Mouse (Mus musculus) G1E (cell line): ENCODE measurements at regions not wholly inside any gene's neighbourhood (a gene's known extent, or its start where the extent isn't known, plus 50 kb on each side); places are given as distances from the start of the nearest gene placed in this dataset.

Experiments
- ATAC-seq: 2 replicates; pipeline ENCODE4 v1.8.0; 2016; ENCODE audit warnings: mild to moderate bottlenecking; ENCODE audit not compliant: insufficient number of reproducible peaks, poor library complexity, low FRiP score, severe bottlenecking; ENCODE audit errors: extremely low read depth
- DNase-seq: peaks from one replicate; pipeline ENCODE4 v3.0.0; 2012; ENCODE audit warnings: low spot score
- H3K27me3 ChIP-seq: 2 replicates; pipeline ENCODE4 v1.6.1; 2012; ENCODE audit warnings: mild to moderate bottlenecking, low read length, inconsistent platforms; ENCODE audit not compliant: insufficient read depth
- H3K36me3 ChIP-seq: replicated peaks from 2 replicates; pipeline ENCODE3; 2012; ENCODE audit warnings: mild to moderate bottlenecking, inconsistent platforms
- H3K4me1 ChIP-seq: 2 replicates; pipeline ENCODE4 v1.6.1; 2012; ENCODE audit warnings: low read depth, low read length, inconsistent platforms, mixed read lengths; ENCODE audit not compliant: insufficient read depth
- H3K4me3 ChIP-seq: 2 replicates; pipeline ENCODE4 v1.5.1; 2012; ENCODE audit warnings: low read depth, mild to moderate bottlenecking, inconsistent platforms, low read length, moderate library complexity, mixed read lengths
- H3K9me3 ChIP-seq: replicated peaks from 2 replicates; pipeline ENCODE4 v1.6.1; 2012; ENCODE audit warnings: inconsistent platforms
- CTCF ChIP-seq: IDR thresholded peaks from 2 replicates; pipeline ENCODE4 v1.5.1; 2012; ENCODE audit warnings: low read depth, low read length, inconsistent platforms, mixed read lengths
- GATA1 ChIP-seq: IDR thresholded peaks from 2 replicates; pipeline ENCODE4 v1.6.1; 2012; ENCODE audit warnings: borderline replicate concordance, low read length, inconsistent platforms, mixed read lengths
- GATA2 ChIP-seq: IDR thresholded peaks from 2 replicates; pipeline ENCODE4 v1.6.1; 2012; ENCODE audit warnings: low read depth, low read length, inconsistent platforms, borderline replicate concordance
- POLR2AphosphoS5 ChIP-seq: IDR thresholded peaks from 2 replicates; pipeline ENCODE4 v1.6.1; 2012; ENCODE audit warnings: low read depth, low read length, inconsistent platforms; ENCODE audit not compliant: insufficient replicate concordance
- TAL1 ChIP-seq: conservative IDR thresholded peaks from 2 replicates; pipeline ENCODE4 v1.6.1; 2012; ENCODE audit warnings: low read depth, low read length, inconsistent platforms, mixed read lengths

DNA sequence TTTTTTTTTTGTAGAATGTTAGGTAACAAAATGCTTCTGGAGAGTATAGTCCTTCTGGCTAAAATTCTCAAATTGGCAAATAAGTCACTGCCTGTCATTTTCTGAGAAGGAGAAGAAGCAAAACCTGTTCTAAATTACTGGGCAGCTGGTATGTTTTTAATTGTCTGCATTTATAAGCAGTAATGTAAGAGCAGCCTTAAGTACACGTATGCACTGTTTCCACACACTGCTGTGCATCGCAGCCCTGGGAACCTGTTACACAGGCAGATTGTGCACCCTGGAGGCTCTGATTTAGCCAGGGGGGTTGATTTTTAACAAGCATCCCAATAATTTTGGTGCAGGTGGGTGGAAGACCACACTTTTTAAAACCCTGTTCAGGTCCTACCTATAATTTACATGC lies 236.2 kb downstream of the Hace1 start:
- Histone ChIP-seq H3K36me3 (no peaks in the 10 kb centered on the region), H3K4me3 (no peak overlapping the region), H3K9me3 (no peaks in the 10 kb centered on the region), H3K27me3 (peaks cover 4% of the 10 kb centered on the region; the same call in 1 of the 2 replicates), H3K4me1 (no peaks in the 10 kb centered on the region)
- TF ChIP-seq CTCF = no peak
- no peak for TF ChIP-seq POLR2AphosphoS5
- no peak for TF ChIP-seq GATA1
- no peak for TF ChIP-seq GATA2
- no peak for TF ChIP-seq TAL1
- no peak for ATAC-seq
- DNase-seq = no peak

DNA sequence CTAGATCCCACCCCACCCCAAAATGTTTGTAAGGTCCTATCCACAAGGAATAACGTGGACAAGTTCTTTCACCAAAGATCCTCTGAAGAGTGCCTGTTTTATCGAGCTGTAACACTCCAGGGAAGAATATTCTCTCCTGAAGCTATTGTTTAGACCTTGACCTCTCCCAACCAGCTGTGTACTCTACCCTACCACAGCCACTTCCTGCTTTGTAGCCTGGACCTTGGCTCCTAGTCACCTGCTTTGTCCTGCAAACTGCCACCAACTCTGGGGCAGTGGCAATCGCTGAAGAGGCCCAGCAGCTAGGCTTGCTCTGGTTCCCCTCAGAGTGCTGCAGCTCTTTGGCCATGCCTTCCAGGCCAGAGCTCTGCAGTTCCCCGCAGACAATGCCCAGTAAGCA lies 239.1 kb downstream of the Hace1 start:
- H3K27me3 ChIP-seq = no peaks in the 10 kb centered on the region
- H3K9me3 ChIP-seq = no peaks in the 10 kb centered on the region
- no peak overlapping the region for H3K4me3 ChIP-seq
- no peak for DNase-seq
- H3K36me3 ChIP-seq = no peaks in the 10 kb centered on the region
- no peaks in the 10 kb centered on the region for H3K4me1 ChIP-seq
- TF ChIP-seq GATA2 (no peak), CTCF (no peak), TAL1 (no peak), GATA1 (no peak), POLR2AphosphoS5 (no peak)
- ATAC-seq = no peak

DNA sequence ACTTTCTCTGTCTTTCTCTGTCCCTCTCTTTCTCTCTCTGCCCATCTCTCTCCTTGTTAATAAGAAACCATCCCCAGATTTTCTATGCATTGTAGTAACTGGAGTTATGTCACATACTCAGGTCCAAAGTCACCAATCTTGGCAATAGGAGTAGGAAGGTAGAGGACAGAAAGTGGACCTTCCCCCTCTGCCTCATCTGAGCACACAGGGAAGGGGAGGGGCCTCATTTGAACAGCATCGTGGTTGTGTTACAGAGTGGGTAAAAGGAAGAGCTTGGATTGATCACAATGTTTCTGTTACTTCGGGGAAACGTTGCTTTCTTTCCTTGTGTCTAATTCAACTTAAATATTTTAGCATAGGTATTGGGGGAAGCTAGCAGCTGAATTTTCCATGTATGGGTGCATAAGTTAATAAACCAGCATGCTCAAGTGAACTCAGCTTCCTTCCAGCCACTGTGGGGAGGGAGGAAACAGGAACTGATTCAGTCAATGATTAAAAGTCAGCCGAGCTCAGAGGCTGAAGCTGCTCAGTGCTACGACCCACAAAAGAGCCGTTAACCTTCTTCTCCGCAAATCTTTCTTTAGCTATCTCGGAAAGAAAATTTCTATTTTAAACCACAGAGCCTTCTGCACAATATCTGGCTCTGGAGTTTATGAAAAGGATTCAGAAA lies 243.5 kb downstream of the Hace1 start:
- no peak for ATAC-seq
- Histone ChIP-seq H3K36me3 (no peaks in the 10 kb centered on the region), H3K4me1 (no peaks in the 10 kb centered on the region), H3K9me3 (no peaks in the 10 kb centered on the region), H3K27me3 (no peaks in the 10 kb centered on the region), H3K4me3 (no peak overlapping the region)
- TF ChIP-seq GATA1 (no peak), POLR2AphosphoS5 (no peak), CTCF (no peak), GATA2 (no peak), TAL1 (no peak)
- no peak for DNase-seq

DNA sequence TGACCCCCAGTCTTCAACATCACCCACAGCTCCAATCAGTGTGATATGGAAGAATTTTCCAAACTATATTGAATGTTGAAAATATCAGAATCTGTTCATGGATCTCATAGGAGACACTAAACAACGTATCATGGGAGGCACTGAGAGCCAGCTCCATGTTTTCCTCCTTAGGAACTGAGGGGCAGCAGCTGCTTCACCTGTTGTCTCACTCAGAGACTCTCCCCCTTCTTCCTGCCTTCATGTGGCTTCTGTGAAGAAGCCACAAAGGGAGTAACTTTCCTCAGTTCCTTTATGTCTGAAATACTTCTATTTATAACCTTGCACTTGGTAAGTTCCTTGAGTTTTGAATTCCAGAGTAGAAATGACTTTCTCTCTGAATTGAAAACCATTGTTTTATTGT lies 244.6 kb downstream of the Hace1 start:
- DNase-seq = no peak
- Histone ChIP-seq H3K36me3 (no peaks in the 10 kb centered on the region), H3K27me3 (no peaks in the 10 kb centered on the region), H3K4me1 (no peaks in the 10 kb centered on the region), H3K9me3 (no peaks in the 10 kb centered on the region), H3K4me3 (no peak overlapping the region)
- no peak for TF ChIP-seq CTCF
- no peak for TF ChIP-seq GATA1
- TF ChIP-seq POLR2AphosphoS5 = no peak
- TF ChIP-seq GATA2 = no peak
- TF ChIP-seq TAL1 = no peak
- no peak for ATAC-seq

DNA sequence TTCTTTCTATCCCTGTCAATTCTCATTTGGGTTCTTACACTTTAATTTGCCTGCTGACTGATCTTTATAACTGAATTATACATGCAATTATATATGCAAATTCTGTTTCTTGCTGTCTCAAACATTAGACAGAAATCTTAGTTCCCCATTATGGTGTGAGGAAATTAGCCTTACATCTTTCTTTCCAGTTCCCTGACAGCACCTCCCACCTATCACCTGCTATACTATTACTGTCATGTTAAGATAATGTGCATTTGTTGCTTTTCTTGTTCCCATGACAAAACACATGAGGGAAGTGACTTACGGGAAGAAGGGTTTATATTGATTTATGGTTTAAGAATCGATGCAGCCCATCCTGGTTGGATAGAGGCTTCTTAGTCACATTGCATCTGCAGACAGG lies 246.0 kb downstream of the Hace1 start:
- Histone ChIP-seq H3K4me3 (no peak overlapping the region), H3K9me3 (no peaks in the 10 kb centered on the region), H3K27me3 (no peaks in the 10 kb centered on the region), H3K4me1 (no peaks in the 10 kb centered on the region), H3K36me3 (no peaks in the 10 kb centered on the region)
- DNase-seq (no peak), ATAC-seq (no peak)
- no peak for TF ChIP-seq GATA2
- no peak for TF ChIP-seq GATA1
- no peak for TF ChIP-seq POLR2AphosphoS5
- no peak for TF ChIP-seq CTCF
- no peak for TF ChIP-seq TAL1

DNA sequence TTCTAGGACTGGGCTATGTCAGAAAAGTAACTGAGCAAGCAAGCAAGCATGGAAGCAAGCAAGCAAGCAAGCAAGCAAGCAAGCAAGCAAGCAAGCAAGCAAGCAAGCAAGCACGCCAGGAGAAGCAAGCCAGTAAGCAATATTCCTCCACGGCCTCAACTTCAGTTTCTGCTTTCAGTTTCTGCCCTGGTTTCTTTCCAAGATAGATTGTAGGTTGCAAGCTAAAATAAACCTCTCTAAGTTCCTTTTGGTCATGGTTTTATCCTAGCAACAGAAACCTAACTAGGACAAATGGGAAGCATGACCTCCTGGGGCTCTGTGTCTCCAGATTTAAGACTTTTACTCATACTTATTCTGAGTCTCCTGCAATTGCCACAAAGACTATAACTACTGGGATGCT lies 271.0 kb downstream of the Hace1 start:
- Histone ChIP-seq H3K4me3 (no peak overlapping the region), H3K4me1 (no peaks in the 10 kb centered on the region), H3K27me3 (no peaks in the 10 kb centered on the region), H3K36me3 (no peaks in the 10 kb centered on the region), H3K9me3 (no peaks in the 10 kb centered on the region)
- no peak for ATAC-seq
- DNase-seq = no peak
- TF ChIP-seq POLR2AphosphoS5 (no peak), GATA1 (no peak)

DNA sequence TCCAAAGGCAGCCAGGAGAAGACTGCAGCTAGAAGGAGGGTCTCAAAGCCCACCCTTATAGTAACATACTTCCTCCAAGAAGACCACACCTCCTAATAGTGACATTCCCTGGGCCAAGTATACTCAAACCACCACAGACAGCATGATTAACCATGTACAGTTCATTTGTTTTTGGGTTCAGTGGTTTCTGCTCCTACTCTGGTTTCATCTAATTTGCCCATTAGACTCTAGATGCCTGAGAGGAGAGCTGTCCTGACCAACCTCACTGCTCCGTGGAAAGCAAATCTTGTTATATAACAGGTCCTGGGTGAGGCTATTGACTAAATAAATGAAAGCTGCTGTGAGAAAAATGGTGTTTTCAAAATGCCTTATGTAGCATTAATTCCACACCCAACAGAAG lies 272.2 kb downstream of the Hace1 start:
- Histone ChIP-seq H3K4me3 (no peak overlapping the region), H3K27me3 (no peaks in the 10 kb centered on the region), H3K4me1 (no peaks in the 10 kb centered on the region), H3K36me3 (no peaks in the 10 kb centered on the region), H3K9me3 (no peaks in the 10 kb centered on the region)
- DNase-seq (no peak), ATAC-seq (no peak)
- TF ChIP-seq POLR2AphosphoS5 (no peak), GATA1 (no peak), TAL1 (no peak), GATA2 (no peak), CTCF (no peak)
